Mouse (Mus musculus) ES-Bruce4 (cell line): ENCODE measurements around the gene Rhob. TPM values are rescaled to one million over a fixed set of nuclear protein-coding genes. Genes with fewer than 3 reads are reported as not detected.

Experiments used
- H3K27ac ChIP-seq: 2 replicates; pipeline ENCODE4 v1.5.1; 2012; ENCODE audit warnings: low read length, inconsistent platforms; ENCODE audit not compliant: insufficient read depth
- H3K27me3 ChIP-seq: 2 replicates; pipeline ENCODE4 v1.6.1; 2012; ENCODE audit warnings: mild to moderate bottlenecking, low read length, inconsistent platforms; ENCODE audit not compliant: control insufficient read depth, poor library complexity, insufficient read depth, severe bottlenecking
- H3K36me3 ChIP-seq: 2 replicates; pipeline ENCODE4 v1.6.1; 2012; ENCODE audit warnings: inconsistent platforms, mild to moderate bottlenecking, low read length, moderate library complexity; ENCODE audit not compliant: control insufficient read depth, poor library complexity, insufficient read depth, severe bottlenecking
- H3K4me1 ChIP-seq: one replicate; pipeline ENCODE4 v1.8.1; 2011; ENCODE audit warnings: low read length; ENCODE audit not compliant: control insufficient read depth, insufficient read depth
- H3K4me3 ChIP-seq: 2 replicates; pipeline ENCODE4 v1.5.1; 2011; ENCODE audit warnings: low read depth, mild to moderate bottlenecking, low read length
- H3K9ac ChIP-seq: 2 replicates; pipeline ENCODE4 v1.6.1; 2012; ENCODE audit warnings: low read depth, mild to moderate bottlenecking, inconsistent platforms; ENCODE audit not compliant: poor library complexity, severe bottlenecking
- H3K9me3 ChIP-seq: replicated peaks from 2 replicates; pipeline ENCODE4 v1.6.1; 2012; ENCODE audit warnings: mild to moderate bottlenecking, low read length, inconsistent platforms; ENCODE audit not compliant: control insufficient read depth, poor library complexity, insufficient read depth, severe bottlenecking
- CTCF ChIP-seq: IDR thresholded peaks from one replicate; pipeline ENCODE4 v1.8.1; 2011; ENCODE audit warnings: low read depth, low read length
- EP300 ChIP-seq: IDR thresholded peaks from 2 replicates; pipeline ENCODE4 v1.6.1; 2011; ENCODE audit warnings: low read depth, low read length; ENCODE audit not compliant: insufficient read depth
- POLR2A ChIP-seq: IDR thresholded peaks from one replicate; pipeline ENCODE4 v1.8.1; 2011; ENCODE audit warnings: low read length; ENCODE audit not compliant: insufficient read depth
- polyA plus RNA-seq: library from polyadenylated mRNA; stranded (reverse); fragments of >200 nt; gene quantifications from 2 replicates; pipeline ENCODE4 v1.2.4, GENCODE M21; 2011; ENCODE audit warnings: low read depth; ENCODE audit not compliant: missing spikeins, insufficient read depth, insufficient read length

Rhob gene
- polyA plus RNA-seq, 1 experiment, result 20.0 TPM

GRCm38 (mm10) chr12:8472591-8473358 is 27.0 kb downstream of the Rhob start:
- TF ChIP-seq POLR2A, result no peak
- Histone ChIP-seq H3K4me3 (no peak overlapping the region), H3K9me3 (no peaks in the 10 kb centered on the region), H3K4me1 (no peaks in the 10 kb centered on the region), H3K36me3 (no peaks in the 10 kb centered on the region), H3K9ac (no peak overlapping the region), H3K27ac (no peak overlapping the region), H3K27me3 (no peaks in the 10 kb centered on the region)

- no peak for TF ChIP-seq EP300
- H3K4me3 ChIP-seq, result no peak overlapping the region
Measured at GRCm38 (mm10) chr12:8472051-8472450, 27.8 kb downstream of the Rhob start.

GRCm38 (mm10) chr12:8470962-8471361 is 28.8 kb downstream of the Rhob start:
- no peak overlapping the region for H3K4me3 ChIP-seq
- no peak overlapping the region for H3K9ac ChIP-seq
- no peaks in the 10 kb centered on the region for H3K4me1 ChIP-seq
- H3K36me3 ChIP-seq, result no peaks in the 10 kb centered on the region
- no peak overlapping the region for H3K27ac ChIP-seq
- H3K27me3 ChIP-seq, result no peaks in the 10 kb centered on the region
- H3K9me3 ChIP-seq, result no peaks in the 10 kb centered on the region
- TF ChIP-seq POLR2A (no peak), CTCF (no peak), EP300 (no peak)

More at GRCm38 (mm10) chr12:8472051-8472450, 27.8 kb downstream of the Rhob start:
- Histone ChIP-seq H3K27me3 (no peaks in the 10 kb centered on the region), H3K27ac (no peak overlapping the region), H3K9ac (no peak overlapping the region), H3K4me1 (no peaks in the 10 kb centered on the region), H3K36me3 (no peaks in the 10 kb centered on the region), H3K9me3 (no peaks in the 10 kb centered on the region)

- H3K27me3 ChIP-seq, result no peaks in the 10 kb centered on the region
- TF ChIP-seq CTCF (no peak), POLR2A (no peak)
- no peak overlapping the region for H3K4me3 ChIP-seq
Measured at GRCm38 (mm10) chr12:8469742-8470494, 29.9 kb downstream of the Rhob start.

GRCm38 (mm10) chr12:8468221-8468865 is 31.5 kb downstream of the Rhob start:
- Histone ChIP-seq H3K4me1 (no peaks in the 10 kb centered on the region), H3K9ac (no peak overlapping the region), H3K36me3 (no peaks in the 10 kb centered on the region), H3K27me3 (no peaks in the 10 kb centered on the region), H3K27ac (no peak overlapping the region), H3K4me3 (no peak overlapping the region), H3K9me3 (no peaks in the 10 kb centered on the region)
- no peak for TF ChIP-seq CTCF
- TF ChIP-seq EP300, result no peak
- TF ChIP-seq POLR2A, result no peak

More at GRCm38 (mm10) chr12:8469742-8470494, 29.9 kb downstream of the Rhob start:
- no peaks in the 10 kb centered on the region for H3K9me3 ChIP-seq
- no peak overlapping the region for H3K27ac ChIP-seq
- H3K36me3 ChIP-seq, result no peaks in the 10 kb centered on the region
- no peak overlapping the region for H3K9ac ChIP-seq
- H3K4me1 ChIP-seq, result no peaks in the 10 kb centered on the region
